Mouse (Mus musculus): ENCODE measurements around the gene Olfr98.
"Not testable (repeated sequence)": the region's sequence is repeated elsewhere in the genome, so short reads cannot be mapped to it uniquely, and the experiment has no call there.

Olfr98 gene

GRCm38 (mm10) chr17:37263626-37264025, at the start of gene Olfr98:
Gene Olfr98, minus strand, starts transcription at chr17:37263749.
- DNase-seq (ENCODE audit: low spot score), result no peak

- no peak for DNase-seq (ENCODE audit: low spot score)
Measured at GRCm38 (mm10) chr17:37310146-37310699, 46.7 kb upstream of the Olfr98 start.

GRCm38 (mm10) chr17:37308483-37308882, 44.9 kb upstream of the Olfr98 start:
- peak; percentile 14 for DNase-seq (ENCODE audit: low spot score)

DNA sequence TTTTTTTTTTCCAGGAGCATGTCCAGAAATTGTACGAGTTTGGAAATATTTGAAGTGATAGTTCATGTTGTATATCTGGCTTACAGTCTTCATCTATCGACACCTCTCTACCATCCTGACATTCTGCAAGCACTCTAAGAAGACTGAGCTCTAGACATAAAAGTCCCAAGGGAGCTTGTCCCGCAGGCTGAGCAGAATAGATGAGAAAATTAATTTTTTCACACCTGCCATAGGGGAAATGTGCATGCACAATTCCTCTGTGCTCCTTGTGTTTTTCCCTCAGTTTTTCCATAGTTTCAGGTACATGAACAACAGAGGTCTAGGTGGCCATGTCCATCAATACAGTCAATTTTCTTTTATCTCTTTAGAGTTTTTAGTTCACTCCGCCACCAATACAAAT, 40.7 kb upstream of the Olfr98 start, which contains the start of gene Olfr101:
Gene Olfr101 (minus strand): TSS at position 101 of the 400 bp plus-strand sequence.
- DNase-seq (ENCODE audit: low spot score), result no peak

GRCm38 (mm10) chr17:37283360-37283759, 19.8 kb upstream of the Olfr98 start, which contains the start of gene Olfr99:
Gene Olfr99, minus strand, starts transcription at chr17:37283460.
- DNase-seq (ENCODE audit: low spot score), result no peak

DNA sequence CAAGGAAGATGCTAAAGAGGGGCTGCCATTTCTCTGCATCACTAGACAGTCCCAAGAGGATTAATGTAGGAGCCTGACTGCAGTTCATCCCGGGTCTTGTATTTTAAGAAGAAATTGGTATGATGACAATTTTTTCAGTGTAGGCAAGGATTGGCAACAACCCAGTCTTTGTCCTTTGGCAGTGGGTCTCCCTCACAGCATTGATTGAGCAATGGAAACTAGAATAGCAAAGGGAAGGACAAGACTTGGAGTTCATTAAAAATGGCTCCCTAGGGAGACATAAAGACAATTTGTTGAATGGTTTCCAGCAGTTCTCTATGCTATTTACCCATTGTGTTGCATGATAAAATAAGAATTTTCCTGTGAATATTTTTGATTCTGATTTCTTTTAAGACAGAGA, 16.8 kb upstream of the Olfr98 start:
- no peak for DNase-seq (ENCODE audit: low spot score)

- no peak for DNase-seq (ENCODE audit: low spot score)
Measured at GRCm38 (mm10) chr17:37276573-37276972, 13.0 kb upstream of the Olfr98 start.

DNA sequence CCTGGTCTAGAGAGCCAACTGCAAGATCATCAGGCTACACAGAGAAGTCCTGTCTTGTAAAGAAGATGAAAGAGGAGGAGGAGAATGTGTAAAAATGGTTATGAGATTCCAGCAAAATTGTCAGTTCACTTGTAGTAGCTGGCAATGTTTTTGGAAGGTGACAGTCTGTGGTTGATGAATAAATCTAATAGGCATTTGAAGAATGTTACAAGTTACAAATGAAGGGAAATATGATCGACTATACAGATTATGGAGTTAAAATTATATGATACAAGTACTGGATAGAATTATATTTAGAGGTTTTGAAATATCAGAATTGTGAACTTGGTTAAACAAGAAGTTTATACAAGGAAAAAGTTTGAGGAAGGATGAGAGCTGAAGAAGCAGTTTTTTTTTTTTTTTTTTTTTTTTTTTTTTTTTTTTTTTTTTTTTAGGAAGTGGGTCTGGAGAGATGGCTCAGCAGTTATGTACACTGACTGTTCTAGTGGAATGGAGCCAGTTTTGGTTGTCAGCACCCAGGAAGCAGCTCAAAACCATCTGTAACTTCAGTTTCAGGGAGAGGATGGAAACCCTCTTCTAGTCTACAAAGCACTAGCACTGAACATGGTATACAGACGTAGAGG, 12.2 kb upstream of the Olfr98 start:
- DNase-seq (ENCODE audit: low spot score), result no peak

- no peak for DNase-seq (ENCODE audit: low spot score)
Measured at GRCm38 (mm10) chr17:37270702-37271092, 7.1 kb upstream of the Olfr98 start.

DNA sequence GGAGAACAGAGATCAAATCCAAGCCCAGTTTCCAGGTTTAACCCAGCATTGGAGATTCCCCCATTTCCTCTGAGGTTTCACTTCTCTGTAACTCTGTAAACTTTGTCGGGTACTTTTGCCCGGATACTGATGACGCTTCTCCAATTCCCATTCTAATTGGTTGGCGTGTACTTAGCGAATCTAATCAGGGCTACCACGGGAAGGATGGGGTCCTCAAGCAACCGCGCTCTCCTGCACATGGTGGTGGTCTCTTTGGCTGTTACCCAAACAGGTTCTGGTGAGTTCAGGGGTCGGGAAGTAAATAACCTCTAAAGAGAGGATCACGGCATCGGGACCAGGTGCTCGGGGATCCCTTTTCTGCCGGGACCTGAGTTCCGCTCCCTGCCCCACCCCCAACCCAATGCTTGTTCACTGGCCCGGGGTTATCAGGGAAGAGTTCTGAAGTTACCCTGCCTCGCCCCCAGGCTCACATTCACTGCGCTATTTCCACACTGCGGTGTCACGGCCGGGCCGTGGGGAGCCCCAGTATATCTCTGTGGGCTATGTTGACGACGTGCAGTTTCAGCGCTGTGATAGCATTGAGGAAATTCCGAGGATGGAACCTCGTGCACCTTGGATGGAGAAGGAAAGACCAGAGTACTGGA, 6.6 kb upstream of the Olfr98 start, which contains the start of gene H2-M3:
Gene H2-M3 (plus strand): TSS at position 163 of the 644 bp plus-strand sequence.
- peak; percentile 85 for DNase-seq (ENCODE audit: low spot score)

DNA sequence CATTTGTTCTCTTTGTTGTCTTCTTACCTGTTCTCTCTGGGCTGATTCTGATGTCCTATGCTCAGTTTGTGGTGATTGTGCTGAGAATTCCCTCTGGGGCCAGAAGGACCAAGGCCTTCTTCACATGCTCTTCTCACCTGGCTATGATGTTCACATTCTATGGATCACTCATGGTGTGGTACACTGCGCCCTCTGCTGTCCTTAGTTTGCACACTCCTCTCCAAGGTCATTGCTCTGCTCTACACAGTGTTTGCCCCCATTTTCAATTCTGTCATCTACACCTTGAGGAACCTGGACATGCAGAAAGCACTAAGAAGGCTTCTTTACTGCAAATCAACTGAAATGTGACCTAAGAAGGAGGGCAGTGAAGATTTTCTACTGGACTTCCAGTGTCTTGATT, 13.0 kb downstream of the Olfr98 start:
- DNase-seq (ENCODE audit: low spot score), result peak; percentile 42

- DNase-seq (ENCODE audit: low spot score), result no peak
Measured at GRCm38 (mm10) chr17:37249460-37249859, 14.1 kb downstream of the Olfr98 start.

DNA sequence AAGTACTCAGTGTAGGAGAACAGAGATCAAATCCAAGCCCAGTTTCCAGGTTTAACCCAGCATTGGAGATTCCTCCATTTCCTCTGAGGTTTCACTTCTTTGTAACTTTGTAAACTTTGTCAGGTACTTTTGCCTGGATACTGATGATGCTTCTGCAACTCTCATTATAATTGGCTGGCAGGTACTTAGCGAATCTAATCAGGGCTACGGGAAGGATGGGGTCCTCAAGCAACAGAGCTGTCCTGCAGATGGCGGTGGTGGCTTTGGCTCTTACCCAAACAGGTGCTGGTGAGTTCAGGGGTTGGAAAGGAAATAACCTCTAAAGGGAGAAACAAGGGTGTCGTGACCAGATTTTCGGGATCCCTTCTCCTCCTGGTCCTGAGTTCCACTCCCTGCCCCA, 16.8 kb downstream of the Olfr98 start:
- DNase-seq (ENCODE audit: low spot score), result peak; percentile 39

GRCm38 (mm10) chr17:37242198-37242597, 21.4 kb downstream of the Olfr98 start:
- no peak for DNase-seq (ENCODE audit: low spot score)

- not testable (repeated sequence) for DNase-seq (ENCODE audit: low spot score)
Measured at GRCm38 (mm10) chr17:37237230-37237629, 26.3 kb downstream of the Olfr98 start, which contains the start of gene Olfr97. Gene Olfr97, minus strand, starts transcription at chr17:37237330.

DNA sequence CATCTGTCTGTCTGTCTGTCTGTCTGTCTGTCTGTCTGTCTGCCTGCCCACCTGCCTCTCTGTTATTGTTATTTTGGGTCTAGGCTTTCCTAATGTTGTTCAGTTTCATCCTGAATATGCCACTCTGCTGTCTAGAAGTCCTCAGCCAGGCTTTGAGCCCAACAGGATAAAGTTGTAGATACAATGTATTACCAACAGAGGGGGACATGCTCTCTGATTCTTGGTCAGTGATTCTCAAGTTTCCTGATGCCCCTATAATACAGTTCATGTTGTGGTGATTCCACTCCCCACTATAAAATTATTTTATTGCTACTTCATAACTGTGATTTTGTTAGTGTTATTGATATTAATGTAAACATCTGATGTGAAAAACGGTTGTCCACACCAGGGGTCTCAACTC, 41.7 kb downstream of the Olfr98 start:
- peak; percentile 24 for DNase-seq (ENCODE audit: low spot score)

DNA sequence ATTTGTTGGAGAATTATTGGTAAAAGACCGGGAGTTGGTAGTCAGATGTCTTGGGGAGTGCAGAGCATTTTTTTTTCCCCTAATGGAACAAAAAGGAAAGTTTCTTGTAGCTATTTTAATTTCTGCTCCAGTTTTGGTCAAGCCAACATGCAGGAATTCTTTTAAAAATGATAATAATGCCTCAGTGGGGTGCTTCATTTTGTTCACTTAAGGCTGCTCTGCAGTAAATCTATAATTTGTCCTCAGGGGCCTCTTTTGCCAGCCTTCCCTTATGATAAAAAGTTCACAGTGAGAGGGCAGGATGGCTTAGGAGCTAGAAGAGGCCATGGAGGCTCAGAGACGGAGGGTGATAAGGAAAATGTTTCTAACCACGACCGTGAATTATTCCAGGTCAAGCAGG, 43.7 kb downstream of the Olfr98 start, which contains the start of gene Olfr96:
Gene Olfr96 (plus strand): TSS at position 301 of the 400 bp plus-strand sequence.
- no peak for DNase-seq (ENCODE audit: low spot score)

- DNase-seq (ENCODE audit: low spot score), result no peak
Measured at GRCm38 (mm10) chr17:37218486-37218885, 45.1 kb downstream of the Olfr98 start.

DNA sequence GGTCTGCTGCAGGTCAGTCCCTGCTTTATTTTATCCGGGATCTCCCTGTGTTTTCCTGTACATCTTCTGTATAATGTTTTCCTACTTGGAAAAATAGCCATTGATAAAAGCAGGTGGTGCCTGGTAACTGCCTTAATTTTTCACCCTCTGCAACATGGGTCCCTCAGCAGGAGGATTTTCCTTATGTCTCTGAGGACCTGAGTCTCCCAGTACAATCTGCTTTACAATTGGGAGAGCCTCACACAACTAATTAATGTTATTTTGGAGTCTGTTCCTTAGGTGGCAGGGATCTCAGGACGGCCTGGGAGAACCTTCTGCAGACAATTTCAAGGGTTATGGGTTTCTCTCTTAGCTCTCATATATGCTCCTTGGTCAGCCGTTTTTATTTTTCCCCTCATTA, 50.5 kb downstream of the Olfr98 start, which contains the start of gene Olfr95:
Gene Olfr95 (minus strand): TSS at position 101 of the 400 bp plus-strand sequence.
- no peak for DNase-seq (ENCODE audit: low spot score)
